Mouse (Mus musculus) activated CD4-positive, CD25-positive, alpha-beta regulatory T cell, adult 9 weeks (primary cell): ENCODE results near the gene Heg1. TPM values are rescaled to one million over a fixed set of nuclear protein-coding genes. Genes with fewer than 3 reads are reported as not detected.

Experiments used
- polyA plus RNA-seq: library from polyadenylated mRNA; unstranded; fragments of 100-300 nt; shearing (Covaris generic); gene quantifications from one replicate; pipeline ENCODE4 v1.2.1, GENCODE M21; 2017

Gene Heg1
- 12.9 TPM for polyA plus RNA-seq

GRCm38 (mm10) chr16:33684162-33684702, at the start of gene Heg1:
Gene Heg1 (plus strand): TSS chr16:33684370.

GRCm38 (mm10) chr16:33793846-33794791, 109.9 kb downstream of the Heg1 start, which contains the start of gene Muc13:
Gene Muc13 (plus strand): TSS chr16:33794037.

Other genes starting within 250 kb of the Heg1 start
- 7.2 TPM for gene Slc12a8, start 167.0 kb upstream of the Heg1 start, polyA plus RNA-seq
- gene Muc13, start 109.7 kb downstream of the Heg1 start, polyA plus RNA-seq, result 0.12 TPM
- not detected for gene Itgb5, start 145.3 kb downstream of the Heg1 start, polyA plus RNA-seq